Mouse (Mus musculus): ENCODE data around the gene P4ha2.

Gene P4ha2

GRCm38 (mm10) chr11:54100045-54100691 lies at the start of gene P4ha2:
Gene P4ha2 (plus strand): TSS chr11:54100095.
- DNase-seq = peak; percentile 58

DNA sequence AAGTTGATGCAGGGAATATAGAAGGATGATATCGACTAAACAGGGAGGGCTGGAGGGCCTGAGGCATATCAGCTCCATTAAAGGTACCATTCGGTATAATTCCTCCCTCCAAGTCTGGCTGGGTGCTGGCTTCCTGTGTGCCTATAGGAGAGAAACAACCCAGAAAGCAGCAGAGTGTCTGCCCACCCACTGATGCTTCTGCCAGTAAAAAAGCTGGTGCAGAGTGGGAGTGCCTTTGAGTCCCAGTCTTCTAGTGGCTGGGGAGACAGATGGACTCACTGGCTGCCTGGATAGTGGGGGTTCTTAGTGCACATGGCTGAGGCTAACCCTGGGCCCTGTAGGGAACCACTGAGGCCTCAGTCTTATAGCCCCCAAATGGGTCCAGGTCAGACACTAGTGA lies 49.7 kb upstream of the P4ha2 start:
- no peak for DNase-seq

GRCm38 (mm10) chr11:54051161-54051560 lies 48.7 kb upstream of the P4ha2 start:
- DNase-seq = no peak

- DNase-seq = no peak
These were observed 47.8 kb upstream of the P4ha2 start for GRCm38 (mm10) chr11:54052128-54052527.

- no peak for DNase-seq
These were observed 46.8 kb upstream of the P4ha2 start for GRCm38 (mm10) chr11:54053090-54053489.

- peak; percentile 71 for DNase-seq
These were observed 45.6 kb upstream of the P4ha2 start for GRCm38 (mm10) chr11:54054257-54054656.

DNA sequence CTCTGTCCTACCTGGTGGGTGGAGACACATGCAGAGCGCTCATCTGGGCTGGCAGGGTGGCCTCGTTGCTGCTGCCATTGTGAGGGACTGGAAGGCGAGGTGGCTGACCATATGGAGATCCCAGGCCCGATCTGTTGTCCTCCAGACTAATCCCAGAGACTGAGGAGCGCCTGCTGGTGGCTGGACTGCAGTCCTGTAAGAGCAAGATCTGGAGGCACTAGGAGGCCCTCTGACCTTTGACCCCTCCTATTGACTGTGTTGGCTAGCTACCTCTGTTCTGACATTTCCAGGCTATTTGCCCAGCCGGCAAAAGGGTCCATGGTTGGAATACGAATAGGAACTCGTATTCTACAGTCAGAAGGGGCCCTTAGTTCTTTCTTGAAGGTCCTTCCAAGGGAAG lies 43.8 kb upstream of the P4ha2 start:
- DNase-seq = peak; percentile 55

DNA sequence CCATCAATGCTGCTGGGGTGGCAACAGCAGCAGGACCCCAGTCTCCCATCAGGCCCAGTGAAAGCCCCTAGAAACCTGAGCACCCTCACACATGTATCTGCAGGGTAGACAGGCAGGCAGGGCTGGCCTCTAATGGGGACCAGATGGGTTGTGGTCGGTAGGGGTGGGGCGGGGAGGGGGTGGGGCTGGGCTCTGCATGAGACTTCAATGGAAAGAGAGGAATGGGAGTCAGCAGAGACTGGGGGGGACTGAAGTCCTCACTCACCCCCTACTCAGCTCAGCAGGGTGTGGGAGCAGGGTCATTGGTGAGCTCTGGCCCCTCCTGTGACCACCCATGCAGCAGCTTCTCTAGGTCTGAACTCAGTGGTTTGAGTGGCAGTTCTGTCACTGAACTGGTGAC lies 42.5 kb upstream of the P4ha2 start:
- DNase-seq = peak; percentile 48

DNA sequence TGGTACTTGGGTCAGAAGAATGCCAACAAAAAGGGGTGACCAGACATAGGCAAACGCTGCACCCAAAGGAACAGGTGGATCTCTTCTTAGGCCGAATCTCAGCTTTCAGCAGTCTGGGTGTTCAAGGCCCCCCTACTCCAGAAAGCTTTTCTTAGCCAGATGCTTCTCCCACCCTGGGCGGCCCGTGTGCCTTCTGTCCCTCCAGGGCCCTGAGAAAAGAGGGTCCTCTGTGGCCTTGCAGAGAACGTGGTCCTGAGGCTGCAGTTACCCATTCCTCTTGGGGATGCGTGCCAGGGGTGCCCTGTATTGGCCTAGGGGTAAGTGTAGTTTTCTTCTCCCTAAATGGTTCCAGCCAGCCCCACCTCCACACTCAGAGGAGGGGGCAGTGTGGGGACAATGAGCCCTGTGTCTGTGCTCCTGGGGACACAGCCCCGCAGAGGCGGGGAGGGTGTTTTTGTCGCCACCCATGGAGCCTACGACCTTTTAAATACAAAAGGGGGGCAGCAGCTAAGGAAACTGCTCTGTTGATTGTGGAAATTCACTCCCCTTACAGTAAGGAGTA lies 41.8 kb upstream of the P4ha2 start:
- peak; percentile 78 for DNase-seq

DNA sequence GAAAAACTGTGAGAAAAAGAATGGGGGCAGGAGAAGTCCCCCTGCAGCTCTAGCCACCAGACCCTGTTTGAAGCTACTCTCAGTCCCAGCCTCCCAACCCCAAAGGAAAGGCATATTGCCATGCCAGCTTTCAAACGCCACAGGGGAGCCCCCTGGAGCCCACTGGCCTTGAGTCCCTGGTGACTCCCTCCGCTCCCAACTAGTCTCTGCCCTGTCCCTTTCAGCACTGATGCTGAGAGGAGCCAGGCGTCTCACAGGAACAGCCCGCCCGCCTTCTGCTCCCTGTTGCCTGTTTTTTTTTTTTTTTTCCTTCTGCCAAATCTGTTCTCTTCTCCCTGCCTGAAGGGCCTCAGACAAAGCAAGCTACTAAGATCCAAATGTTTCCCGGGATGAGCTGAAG lies 41.3 kb upstream of the P4ha2 start:
- DNase-seq = peak; percentile 67

DNA sequence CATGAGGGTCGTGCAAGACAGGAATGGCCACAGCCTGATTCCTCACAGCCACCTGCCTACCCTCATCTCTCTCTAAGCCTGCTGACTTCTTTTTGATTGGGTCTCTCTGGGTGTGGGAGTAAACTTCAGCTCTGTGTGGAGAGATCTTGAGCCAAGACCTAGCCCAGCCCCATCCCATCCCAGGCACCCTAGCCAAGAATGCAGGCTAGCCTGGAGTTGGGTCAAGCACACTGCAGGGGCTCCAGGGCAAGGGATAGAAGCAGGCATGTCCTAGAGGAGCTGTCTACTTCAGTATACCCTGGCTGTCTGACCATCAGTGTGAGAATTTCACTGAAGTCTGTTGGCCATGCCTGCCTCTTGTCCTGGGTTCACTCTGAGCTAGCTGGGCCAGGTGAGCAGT lies 40.4 kb upstream of the P4ha2 start:
- DNase-seq = no peak

- DNase-seq = peak; percentile 40
These were observed 39.6 kb upstream of the P4ha2 start for GRCm38 (mm10) chr11:54060316-54060715.

- peak; percentile 34 for DNase-seq
These were observed 37.7 kb upstream of the P4ha2 start for GRCm38 (mm10) chr11:54062086-54062752.

GRCm38 (mm10) chr11:54062753-54063471 lies 37.0 kb upstream of the P4ha2 start:
- DNase-seq = no peak

- no peak for DNase-seq
These were observed 36.5 kb upstream of the P4ha2 start for GRCm38 (mm10) chr11:54063472-54063775.

DNA sequence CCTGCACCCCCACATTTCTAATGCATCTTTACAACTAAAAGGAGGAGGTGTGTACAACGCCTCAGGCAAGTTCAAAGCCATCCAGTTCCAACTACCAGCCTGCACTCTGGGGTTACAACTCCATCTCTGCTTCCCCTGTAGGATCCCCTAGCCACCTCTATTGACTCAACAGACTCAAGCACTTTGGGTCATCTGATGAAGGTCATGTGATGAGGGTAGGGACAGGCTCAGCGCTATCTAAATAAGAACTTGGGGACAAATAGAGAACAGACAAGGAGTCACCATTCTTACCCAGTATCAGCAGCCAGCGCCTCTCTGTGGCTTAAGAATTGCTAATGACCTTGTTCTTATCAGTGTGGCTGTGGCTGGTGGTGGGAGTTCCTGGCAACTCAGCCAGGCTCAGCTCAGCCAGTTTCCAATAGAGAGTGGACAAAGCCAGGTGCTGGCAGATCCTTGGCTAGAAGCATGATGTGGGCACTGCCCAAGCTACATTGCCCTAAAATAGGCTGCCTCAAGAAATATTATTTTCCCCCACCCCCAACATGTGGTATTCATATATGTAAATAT lies 35.4 kb upstream of the P4ha2 start:
- no peak for DNase-seq

DNA sequence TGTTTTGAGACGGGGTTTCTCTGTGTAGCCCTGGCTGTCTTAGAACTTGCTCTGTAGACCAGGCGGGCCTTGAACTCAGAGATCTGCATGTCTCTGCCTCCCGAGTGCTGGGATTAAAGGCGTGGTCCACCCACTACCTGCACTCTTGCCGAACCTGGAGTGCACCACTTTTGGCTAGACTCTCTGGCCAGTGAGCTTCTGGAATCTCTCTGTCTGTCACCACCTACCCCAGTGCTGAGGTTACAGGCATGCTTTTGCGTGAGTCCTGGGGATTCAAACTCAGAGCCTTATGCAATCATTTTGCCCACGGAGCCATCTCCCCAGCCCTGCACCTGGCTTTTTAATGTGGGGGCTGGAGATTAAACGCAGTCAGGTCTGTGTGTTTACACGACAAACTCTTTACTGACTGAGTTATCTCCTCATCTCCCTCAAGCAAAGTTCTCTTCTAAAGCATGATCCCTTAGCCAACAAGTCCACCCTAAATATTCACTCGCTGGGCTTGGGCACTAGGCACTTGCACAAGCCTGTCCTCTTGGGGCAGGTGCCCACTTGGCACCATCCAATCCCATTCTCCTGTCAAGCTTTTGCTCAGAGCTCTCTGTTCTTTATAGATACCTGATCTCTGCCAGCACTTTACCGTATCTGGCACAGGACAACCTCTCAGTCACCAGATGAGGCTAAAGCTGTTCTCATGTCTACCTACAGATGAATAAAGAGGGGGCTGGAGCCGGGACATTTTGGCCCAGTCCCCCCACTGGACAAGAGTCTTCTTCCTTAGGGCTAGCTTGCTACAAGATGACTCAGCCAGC lies 34.6 kb upstream of the P4ha2 start:
- DNase-seq = no peak

DNA sequence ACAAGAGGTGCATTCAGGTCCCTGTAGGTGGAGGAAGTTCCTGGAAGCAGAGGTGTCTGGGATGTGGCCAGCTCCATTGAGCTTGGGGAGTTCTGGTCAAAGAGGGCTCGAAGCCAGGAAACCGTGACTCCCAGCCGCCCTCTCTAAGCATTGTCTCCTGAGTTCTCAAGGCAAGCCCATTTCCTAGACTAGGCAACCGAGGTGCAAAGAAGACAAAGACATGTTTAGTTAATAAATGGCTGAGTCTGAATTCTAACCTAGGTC lies 34.0 kb upstream of the P4ha2 start:
- DNase-seq = no peak

- no peak for DNase-seq
These were observed 33.5 kb upstream of the P4ha2 start for GRCm38 (mm10) chr11:54066400-54066799.

- no peak for DNase-seq
These were observed 32.4 kb upstream of the P4ha2 start for GRCm38 (mm10) chr11:54067318-54067995.

DNA sequence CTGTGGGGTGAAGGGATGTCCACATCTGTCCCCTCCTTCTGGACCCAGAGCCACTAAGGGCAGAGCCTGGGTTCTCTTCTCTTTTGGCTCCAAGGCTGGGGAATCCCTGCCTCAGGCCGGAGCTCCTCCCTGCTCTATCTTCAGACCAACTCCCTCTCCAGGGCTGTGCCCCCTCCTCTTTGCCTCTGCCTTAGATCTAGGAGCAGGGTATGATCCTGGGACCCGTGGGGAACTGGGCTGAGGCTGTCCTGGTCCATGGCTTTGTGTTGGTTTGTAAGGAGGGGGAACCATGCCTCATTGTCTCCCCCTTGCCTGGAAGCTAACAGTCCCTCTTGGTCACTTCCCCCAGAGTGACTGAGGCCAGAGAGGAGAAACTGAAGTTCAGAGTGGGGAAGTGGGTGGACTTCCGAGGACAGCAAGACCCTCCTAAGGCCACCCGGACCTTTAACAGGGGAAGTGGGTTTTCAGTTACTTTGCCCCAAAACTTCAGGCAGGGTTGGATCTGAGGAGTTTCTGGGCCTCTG lies 31.8 kb upstream of the P4ha2 start:
- DNase-seq = no peak
